Mouse (Mus musculus) small intestine, adult 2 months (tissue): ENCODE measurements at regions not wholly inside any gene's neighbourhood (a gene's known extent, or its start where the extent isn't known, plus 50 kb on each side); places are given as distances from the start of the nearest gene placed in this dataset.

Source experiments
- CTCF ChIP-seq: fragments of 200-500 bp; IDR thresholded peaks from 2 replicates; pipeline ENCODE4 v1.5.1; 2012; ENCODE audit warnings: low read depth, mild to moderate bottlenecking, control low read depth, inconsistent platforms, low read length, moderate library complexity, mixed read lengths; ENCODE audit not compliant: insufficient replicate concordance, insufficient read length; ENCODE audit errors: extremely low read depth
- POLR2A ChIP-seq: fragments of 200-500 bp; IDR thresholded peaks from 2 replicates; pipeline ENCODE4 v1.6.1; 2012; ENCODE audit warnings: low read depth, mild to moderate bottlenecking, control low read depth, inconsistent platforms, low read length, moderate library complexity

DNA sequence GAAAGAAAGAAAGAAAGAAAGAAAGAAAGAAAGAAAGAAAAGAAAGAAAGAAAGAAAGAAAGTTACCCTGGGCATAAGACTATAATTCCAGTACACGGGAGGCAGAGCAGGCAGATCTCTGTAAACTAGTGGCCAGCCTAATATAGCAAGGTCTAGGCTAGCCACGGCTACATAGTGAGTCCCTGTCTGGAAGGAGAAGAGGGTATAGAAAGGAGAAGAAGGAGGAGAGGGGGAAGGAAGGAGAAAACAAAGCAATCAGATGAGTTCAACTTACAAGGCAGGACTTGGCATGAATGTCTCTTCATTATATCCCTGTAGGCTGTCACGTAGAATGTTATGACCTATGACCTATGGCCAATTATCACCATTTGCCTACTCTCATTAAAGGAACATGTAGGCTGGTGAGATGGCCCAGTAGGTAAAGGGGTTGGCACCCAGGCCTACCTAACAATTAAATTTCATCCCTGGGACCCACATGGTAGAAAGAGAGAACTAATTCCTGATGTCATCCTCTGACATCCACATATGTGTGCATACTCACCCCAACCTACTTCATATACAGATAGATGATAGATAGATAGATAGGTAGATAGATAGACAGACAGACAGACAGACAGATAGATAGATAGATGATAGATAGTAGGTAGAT lies 78.6 kb upstream of the Lrpprc start:
- no peak for TF ChIP-seq CTCF
- no peak for TF ChIP-seq POLR2A
